Mouse (Mus musculus): ENCODE results near the gene Gfm2. TPM values are rescaled to one million over a fixed set of nuclear protein-coding genes. Genes with fewer than 3 reads are reported as not detected.

Gfm2 gene
- polyA plus RNA-seq, 1 experiment, result 15.5 TPM

DNA sequence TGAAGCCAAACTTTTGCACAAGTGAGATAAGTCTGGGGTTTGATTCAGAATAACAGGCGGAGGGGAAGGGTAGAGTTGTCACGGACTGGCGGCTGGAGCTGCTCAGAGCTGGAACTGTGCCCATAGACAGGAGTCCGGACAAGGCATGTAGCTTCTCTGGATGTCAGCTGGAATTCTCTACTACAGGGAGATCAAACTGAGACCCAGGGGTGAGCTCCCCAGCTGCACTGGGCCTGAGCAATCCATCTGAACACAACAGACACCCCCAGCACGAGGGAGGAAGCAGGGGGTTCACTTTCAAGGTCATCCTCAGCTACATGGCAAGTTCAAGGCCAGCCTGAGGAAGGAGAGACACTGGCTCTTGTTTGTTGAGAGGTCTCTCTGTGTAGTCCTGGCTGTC, 46.9 kb downstream of the Gfm2 start:
- Histone ChIP-seq H3K4me3 (replicated peaks; ENCODE audit: control insufficient read depth, low read depth, low read length) (no peak overlapping the region), H3K27ac (ENCODE audit: control insufficient read depth, insufficient read depth, low read depth, low read length, poor library complexity) (no peak overlapping the region), H3K4me1 (ENCODE audit: control insufficient read depth, insufficient read depth, low read length) (peaks cover 4% of the 10 kb centered on the region; the same call in 1 of the 2 replicates)
- no peak for TF ChIP-seq CTCF (IDR thresholded peaks at IDR 0.05; ENCODE audit: control insufficient read depth, insufficient read depth, low read length)
- TF ChIP-seq POLR2A (IDR thresholded peaks at IDR 0.05; ENCODE audit: borderline replicate concordance, control insufficient read depth, low read depth, low read length), result no peak
- WGBS, result 76% methylated on average over 5 of the region's 5 CpGs

DNA sequence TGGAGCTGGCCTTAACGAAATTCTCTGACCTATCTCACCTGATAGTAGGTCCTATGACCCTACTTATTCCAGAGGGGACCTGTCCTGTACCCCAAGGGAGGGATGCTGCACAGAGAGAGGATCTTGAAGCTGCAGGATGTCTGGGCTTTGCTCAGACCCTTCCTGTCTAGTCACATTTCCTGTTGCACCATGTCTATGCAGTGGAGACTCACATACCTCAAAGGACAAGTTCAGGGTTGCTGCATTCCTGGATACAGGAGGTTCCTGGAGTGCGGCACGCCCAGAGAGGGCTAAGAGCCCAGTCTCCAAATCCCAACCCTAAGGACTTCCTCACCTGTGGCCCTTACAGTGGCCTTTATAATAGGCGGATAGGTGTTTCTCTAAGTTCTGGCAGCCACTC, 48.6 kb downstream of the Gfm2 start:
- TF ChIP-seq CTCF (IDR thresholded peaks at IDR 0.05; ENCODE audit: control insufficient read depth, insufficient read depth, low read length) (no peak), POLR2A (IDR thresholded peaks at IDR 0.05; ENCODE audit: borderline replicate concordance, control insufficient read depth, low read depth, low read length) (no peak)
- 57% methylated on average over 4 of the region's 4 CpGs for WGBS

DNA sequence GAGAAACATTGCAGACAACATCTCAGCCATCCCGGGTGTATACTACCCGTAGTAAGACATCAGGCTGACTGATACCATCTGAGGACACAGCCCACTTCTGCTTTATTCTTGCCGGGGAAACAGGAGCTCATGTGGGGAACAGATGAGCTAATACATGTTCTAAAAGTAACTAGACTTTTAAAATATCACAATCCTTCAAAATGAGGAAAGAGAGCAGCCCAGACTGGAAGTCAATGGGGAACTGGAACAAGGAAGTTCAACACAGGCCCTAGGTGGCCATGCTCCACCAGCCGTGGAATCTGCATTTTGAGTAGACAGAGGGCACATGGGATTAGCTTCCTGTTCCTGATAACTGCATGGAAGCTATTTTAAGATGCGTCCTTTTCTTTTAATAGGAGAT, 50.0 kb downstream of the Gfm2 start:
- H3K27ac ChIP-seq (ENCODE audit: control insufficient read depth, insufficient read depth, low read depth, low read length, poor library complexity), result peak overlapping the region; percentile 28; the same call in 1 of the 2 replicates
- peaks cover 4% of the 10 kb centered on the region; the same call in 1 of the 2 replicates for H3K4me1 ChIP-seq (ENCODE audit: control insufficient read depth, insufficient read depth, low read length)
- TF ChIP-seq CTCF (IDR thresholded peaks at IDR 0.05; ENCODE audit: control insufficient read depth, insufficient read depth, low read length) (no peak), POLR2A (IDR thresholded peaks at IDR 0.05; ENCODE audit: borderline replicate concordance, control insufficient read depth, low read depth, low read length) (no peak)
- WGBS, result 10% methylated on average over 5 of the region's 5 CpGs
- H3K4me3 ChIP-seq (replicated peaks; ENCODE audit: control insufficient read depth, low read depth, low read length), result no peak overlapping the region

More for the DNA sequence above, 48.6 kb downstream of the Gfm2 start:
- Histone ChIP-seq H3K4me3 (replicated peaks; ENCODE audit: control insufficient read depth, low read depth, low read length) (no peak overlapping the region), H3K4me1 (ENCODE audit: control insufficient read depth, insufficient read depth, low read length) (peaks cover 4% of the 10 kb centered on the region; the same call in 1 of the 2 replicates), H3K27ac (ENCODE audit: control insufficient read depth, insufficient read depth, low read depth, low read length, poor library complexity) (no peak overlapping the region)

DNA sequence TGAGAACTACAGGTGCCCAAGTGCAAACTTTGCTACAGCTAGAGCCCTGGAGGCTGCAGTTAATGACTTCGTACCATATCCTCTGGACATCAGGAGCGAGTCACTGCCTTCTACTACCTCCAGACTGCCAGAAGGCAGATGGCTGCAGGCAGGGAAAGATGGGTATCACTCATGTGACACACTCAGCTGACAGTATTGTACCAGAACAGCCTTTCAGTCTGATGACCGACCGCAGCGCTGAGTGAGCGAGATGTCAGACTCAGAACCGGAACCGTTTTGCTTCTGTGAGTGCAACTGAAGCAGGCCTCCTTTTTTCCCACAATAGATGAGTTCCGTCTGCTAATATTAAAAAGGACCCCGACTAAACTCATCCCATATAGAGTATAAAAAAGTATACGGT, 54.9 kb downstream of the Gfm2 start:
- Histone ChIP-seq H3K4me1 (ENCODE audit: control insufficient read depth, insufficient read depth, low read length) (no peaks in the 10 kb centered on the region), H3K4me3 (replicated peaks; ENCODE audit: control insufficient read depth, low read depth, low read length) (no peak overlapping the region), H3K27ac (ENCODE audit: control insufficient read depth, insufficient read depth, low read depth, low read length, poor library complexity) (no peak overlapping the region)
- 88% methylated on average over 11 of the region's 11 CpGs for WGBS
- no peak for TF ChIP-seq CTCF (IDR thresholded peaks at IDR 0.05; ENCODE audit: control insufficient read depth, insufficient read depth, low read length)
- TF ChIP-seq POLR2A (IDR thresholded peaks at IDR 0.05; ENCODE audit: borderline replicate concordance, control insufficient read depth, low read depth, low read length), result no peak

DNA sequence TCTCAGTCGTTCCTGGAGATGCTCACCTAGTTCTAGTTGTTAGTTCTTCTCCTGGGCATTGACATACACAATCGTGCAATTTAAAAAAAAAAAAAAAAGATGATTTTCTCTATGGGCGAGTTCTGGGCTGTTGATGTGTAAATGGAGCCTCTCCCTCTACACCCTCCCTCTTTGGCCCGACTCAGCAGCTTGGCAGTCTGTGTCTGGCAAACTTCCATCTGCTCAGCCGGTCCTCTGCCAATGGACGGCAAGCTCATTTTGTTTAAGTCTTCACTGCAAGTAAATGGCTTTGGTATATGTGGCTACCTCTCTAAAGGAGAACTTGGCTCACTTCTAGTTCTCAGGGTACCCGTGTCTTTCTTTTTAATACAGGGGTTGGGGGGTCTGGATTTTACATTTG, 55.7 kb downstream of the Gfm2 start:
- no peak for TF ChIP-seq CTCF (IDR thresholded peaks at IDR 0.05; ENCODE audit: control insufficient read depth, insufficient read depth, low read length)
- Histone ChIP-seq H3K4me1 (ENCODE audit: control insufficient read depth, insufficient read depth, low read length) (no peaks in the 10 kb centered on the region), H3K27ac (ENCODE audit: control insufficient read depth, insufficient read depth, low read depth, low read length, poor library complexity) (no peak overlapping the region), H3K4me3 (replicated peaks; ENCODE audit: control insufficient read depth, low read depth, low read length) (no peak overlapping the region)
- 66% methylated on average over 7 of the region's 7 CpGs for WGBS

DNA sequence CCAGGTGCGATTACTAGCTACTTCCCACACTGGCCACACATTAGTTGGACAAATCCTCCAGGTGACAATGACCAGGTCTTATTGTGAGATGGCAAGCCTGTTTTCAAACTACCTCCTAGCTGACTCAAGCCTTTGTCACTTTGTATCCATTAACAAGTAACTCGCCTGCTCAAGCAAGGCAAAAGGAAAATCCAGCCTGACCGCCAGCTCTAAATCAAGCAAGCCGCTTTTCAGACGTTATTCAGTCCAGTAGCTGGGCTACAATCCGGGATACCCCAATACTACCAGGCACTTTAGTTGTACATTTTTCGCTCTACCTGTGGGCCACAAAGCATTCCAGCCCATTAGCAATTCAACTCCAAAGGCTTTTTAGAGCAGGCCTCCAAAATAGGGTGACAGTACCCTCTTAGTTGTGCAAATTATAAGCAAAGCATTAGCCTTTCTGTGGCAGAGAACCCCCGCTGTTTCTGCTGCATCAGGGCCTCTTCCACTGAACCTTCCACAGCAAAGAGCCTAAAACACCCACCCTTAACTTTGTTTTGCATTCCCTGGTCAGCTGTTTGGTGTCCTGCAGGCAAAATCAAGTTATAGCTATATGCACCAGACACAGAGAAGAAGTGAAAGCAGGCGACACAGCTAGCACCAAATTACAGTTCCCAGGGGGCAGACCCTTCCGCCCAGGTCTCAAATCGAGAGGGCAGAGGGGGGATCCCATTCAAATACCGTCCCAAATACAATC, 58.6 kb downstream of the Gfm2 start:
- H3K27ac ChIP-seq (ENCODE audit: control insufficient read depth, insufficient read depth, low read depth, low read length, poor library complexity), result peak overlapping the region; percentile 70; the same call in 1 of the 2 replicates
- H3K4me1 ChIP-seq (ENCODE audit: control insufficient read depth, insufficient read depth, low read length), result no peaks in the 10 kb centered on the region
- TF ChIP-seq POLR2A (IDR thresholded peaks at IDR 0.05; ENCODE audit: borderline replicate concordance, control insufficient read depth, low read depth, low read length), result no peak
- no peak for TF ChIP-seq CTCF (IDR thresholded peaks at IDR 0.05; ENCODE audit: control insufficient read depth, insufficient read depth, low read length)
- H3K4me3 ChIP-seq (replicated peaks; ENCODE audit: control insufficient read depth, low read depth, low read length), result peak overlapping the region; percentile 60
- 69% methylated on average over 12 of the region's 12 CpGs for WGBS

DNA sequence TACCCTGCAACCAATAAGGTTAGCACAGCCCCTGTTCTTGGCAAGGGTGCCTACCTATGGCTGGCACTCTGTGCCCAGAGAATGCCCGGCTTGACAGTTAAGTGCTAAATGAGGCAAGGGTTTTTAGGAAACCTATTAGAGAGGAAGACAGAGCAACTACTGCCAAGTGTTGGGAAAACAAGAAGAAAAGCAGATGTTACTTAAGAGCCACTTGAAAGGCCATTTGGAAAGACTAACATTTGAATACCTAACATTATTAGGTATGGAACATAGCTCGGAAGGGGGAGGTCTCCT, 59.1 kb downstream of the Gfm2 start:
- 42% methylated on average over 2 of the region's 2 CpGs for WGBS
- H3K27ac ChIP-seq (ENCODE audit: control insufficient read depth, insufficient read depth, low read depth, low read length, poor library complexity), result peak overlapping the region; percentile 70; the same call in 1 of the 2 replicates

DNA sequence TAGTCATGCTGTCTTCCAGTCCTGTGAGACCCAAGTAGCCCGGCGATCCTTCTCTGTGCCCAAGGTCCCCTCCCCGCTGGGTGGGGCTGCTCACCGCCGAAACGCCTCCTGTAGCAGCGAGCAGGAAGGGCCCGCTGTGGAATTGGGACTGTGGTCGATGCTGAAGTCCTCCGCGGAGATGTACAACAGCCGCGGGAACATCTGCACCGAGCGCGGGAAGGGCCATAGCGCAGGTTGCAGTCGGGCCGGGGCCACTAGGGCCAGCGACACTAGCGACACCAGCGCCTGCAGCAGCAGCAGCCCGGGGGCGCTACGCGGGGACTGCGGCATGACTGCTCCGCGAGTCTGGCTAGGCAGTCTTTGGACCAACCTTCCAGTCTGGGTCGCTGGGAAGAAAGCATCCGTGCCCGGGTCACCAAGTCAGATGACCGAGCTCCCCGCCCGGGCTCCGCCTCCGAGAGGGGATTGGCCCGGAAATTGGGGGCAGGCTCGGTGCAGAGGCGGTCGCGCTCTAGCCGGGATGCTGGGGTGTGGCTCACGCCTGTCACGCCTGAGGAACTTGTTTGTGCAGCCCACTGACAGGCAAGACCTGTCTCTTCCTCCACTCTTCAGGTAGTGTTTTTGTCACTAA, 60.3 kb downstream of the Gfm2 start, which contains the start of gene Hexb:
Hexb (minus strand) TSS at position 426 of the 631 bp plus-strand sequence.
- H3K4me1 ChIP-seq (ENCODE audit: control insufficient read depth, insufficient read depth, low read length), result no peaks in the 10 kb centered on the region
- WGBS, result under 1% methylated on average over 45 of the region's 45 CpGs
- H3K27ac ChIP-seq (ENCODE audit: control insufficient read depth, insufficient read depth, low read depth, low read length, poor library complexity), result peak within 1 kb of the TSS; percentile 82
- H3K4me3 ChIP-seq (replicated peaks; ENCODE audit: control insufficient read depth, low read depth, low read length), result peak within 1 kb of the TSS; percentile 84
- TF ChIP-seq CTCF (IDR thresholded peaks at IDR 0.05; ENCODE audit: control insufficient read depth, insufficient read depth, low read length) (no peak), POLR2A (IDR thresholded peaks at IDR 0.05; ENCODE audit: borderline replicate concordance, control insufficient read depth, low read depth, low read length) (peak; percentile 84; the same call in 1 of the 2 replicates)

More for the DNA sequence above, 59.1 kb downstream of the Gfm2 start:
- TF ChIP-seq POLR2A (IDR thresholded peaks at IDR 0.05; ENCODE audit: borderline replicate concordance, control insufficient read depth, low read depth, low read length) (no peak), CTCF (IDR thresholded peaks at IDR 0.05; ENCODE audit: control insufficient read depth, insufficient read depth, low read length) (no peak)
- H3K4me3 ChIP-seq (replicated peaks; ENCODE audit: control insufficient read depth, low read depth, low read length), result peak overlapping the region; percentile 60
- no peaks in the 10 kb centered on the region for H3K4me1 ChIP-seq (ENCODE audit: control insufficient read depth, insufficient read depth, low read length)

Measured in bone marrow, adult 2 months (tissue).